Mouse (Mus musculus): ENCODE data around the gene Rbms1. TPM values are rescaled to one million over a fixed set of nuclear protein-coding genes. Genes with fewer than 3 reads are reported as not detected.

Gene Rbms1
- polyA plus RNA-seq, 1 experiment from 2014 or later = 117 TPM

GRCm38 (mm10) chr2:60940454-60940961 is 22.5 kb downstream of the Rbms1 start:
- Histone ChIP-seq H3K27ac (peak overlapping the region; percentile 81), H3K4me1 (peaks cover 12% of the 10 kb centered on the region; the same call in 1 of the 2 replicates), H3K27me3 (no peaks in the 10 kb centered on the region), H3K9ac (no peak overlapping the region), H3K36me3 (no peaks in the 10 kb centered on the region), H3K9me3 (no peaks in the 10 kb centered on the region), H3K4me3 (no peak overlapping the region), H3K4me2 (replicated peaks) (peak overlapping the region; percentile 31)
- WGBS = 30% methylated on average over 8 of the region's 8 CpGs
- ATAC-seq (ENCODE audit: insufficient number of reproducible peaks, insufficient read depth, low FRiP score, low TSS enrichment) = peak; percentile 87; the same call in 1 of the 2 replicates

- Histone ChIP-seq H3K36me3 (no peaks in the 10 kb centered on the region), H3K4me3 (no peak overlapping the region), H3K9ac (no peak overlapping the region), H3K4me1 (peaks cover 12% of the 10 kb centered on the region; the same call in 1 of the 2 replicates), H3K9me3 (no peaks in the 10 kb centered on the region), H3K27me3 (no peaks in the 10 kb centered on the region), H3K27ac (peak overlapping the region; percentile 81; the same call in 1 of the 2 replicates), H3K4me2 (replicated peaks) (peak overlapping the region; percentile 31)
- no peak for ATAC-seq (ENCODE audit: insufficient number of reproducible peaks, insufficient read depth, low FRiP score, low TSS enrichment)
- WGBS = 88% methylated on average over 2 of the region's 2 CpGs
Observed at GRCm38 (mm10) chr2:60939957-60940356, 23.0 kb downstream of the Rbms1 start.

GRCm38 (mm10) chr2:60936910-60937309 is 26.1 kb downstream of the Rbms1 start:
- H3K4me1 ChIP-seq = peaks cover 11% of the 10 kb centered on the region; the same call in 1 of the 2 replicates
- no peak overlapping the region for H3K9ac ChIP-seq
- H3K4me2 ChIP-seq (replicated peaks) = no peak overlapping the region
- H3K9me3 ChIP-seq = no peaks in the 10 kb centered on the region
- no peaks in the 10 kb centered on the region for H3K27me3 ChIP-seq
- no peak overlapping the region for H3K4me3 ChIP-seq
- ATAC-seq (ENCODE audit: insufficient number of reproducible peaks, insufficient read depth, low FRiP score, low TSS enrichment) = no peak
- no peaks in the 10 kb centered on the region for H3K36me3 ChIP-seq
- no peak overlapping the region for H3K27ac ChIP-seq
- 87% methylated on average over 14 of the region's 14 CpGs for WGBS

- Histone ChIP-seq H3K36me3 (no peaks in the 10 kb centered on the region), H3K27me3 (no peaks in the 10 kb centered on the region), H3K4me3 (no peak overlapping the region), H3K9ac (no peak overlapping the region), H3K9me3 (no peaks in the 10 kb centered on the region), H3K4me1 (peaks cover 7% of the 10 kb centered on the region; the same call in 1 of the 2 replicates), H3K4me2 (replicated peaks) (no peak overlapping the region), H3K27ac (no peak overlapping the region)
- 94% methylated on average over 5 of the region's 5 CpGs for WGBS
- no peak for ATAC-seq (ENCODE audit: insufficient number of reproducible peaks, insufficient read depth, low FRiP score, low TSS enrichment)
Observed at GRCm38 (mm10) chr2:60928948-60929347, 34.0 kb downstream of the Rbms1 start.

- Histone ChIP-seq H3K36me3 (no peaks in the 10 kb centered on the region), H3K27me3 (no peaks in the 10 kb centered on the region), H3K27ac (no peak overlapping the region), H3K9me3 (no peaks in the 10 kb centered on the region), H3K9ac (no peak overlapping the region), H3K4me2 (replicated peaks) (no peak overlapping the region), H3K4me1 (peaks cover 15% of the 10 kb centered on the region), H3K4me3 (no peak overlapping the region)
- no peak for ATAC-seq (ENCODE audit: insufficient number of reproducible peaks, insufficient read depth, low FRiP score, low TSS enrichment)
- 88% methylated on average over 8 of the region's 8 CpGs for WGBS
Observed at GRCm38 (mm10) chr2:60927906-60928775, 34.9 kb downstream of the Rbms1 start.

GRCm38 (mm10) chr2:60925063-60925462 is 37.9 kb downstream of the Rbms1 start:
- Histone ChIP-seq H3K36me3 (no peaks in the 10 kb centered on the region), H3K4me3 (no peak overlapping the region), H3K4me2 (replicated peaks) (no peak overlapping the region), H3K9ac (no peak overlapping the region), H3K27me3 (no peaks in the 10 kb centered on the region), H3K27ac (no peak overlapping the region), H3K4me1 (peaks cover 25% of the 10 kb centered on the region), H3K9me3 (no peaks in the 10 kb centered on the region)
- ATAC-seq (ENCODE audit: insufficient number of reproducible peaks, insufficient read depth, low FRiP score, low TSS enrichment) = no peak
- whole genome bisulfite sequencing = 62% methylated on average over 5 of the region's 5 CpGs

- 56% methylated on average over 11 of the region's 11 CpGs for WGBS
- Histone ChIP-seq H3K4me2 (replicated peaks) (no peak overlapping the region), H3K27me3 (no peaks in the 10 kb centered on the region), H3K4me3 (no peak overlapping the region), H3K27ac (no peak overlapping the region), H3K9me3 (no peaks in the 10 kb centered on the region), H3K36me3 (no peaks in the 10 kb centered on the region), H3K4me1 (peaks cover 25% of the 10 kb centered on the region), H3K9ac (no peak overlapping the region)
- ATAC-seq (ENCODE audit: insufficient number of reproducible peaks, insufficient read depth, low FRiP score, low TSS enrichment) = no peak
Observed at GRCm38 (mm10) chr2:60923756-60924544, 39.0 kb downstream of the Rbms1 start.

- peak overlapping the region; percentile 33; the same call in 1 of the 2 replicates for H3K27ac ChIP-seq
- 0 out of 2 replicates have a peak, but pooled peaks have one; percentile 69 for ATAC-seq (ENCODE audit: insufficient number of reproducible peaks, insufficient read depth, low FRiP score, low TSS enrichment)
- H3K4me1 ChIP-seq = peaks cover 30% of the 10 kb centered on the region
- H3K4me3 ChIP-seq = no peak overlapping the region
- H3K9ac ChIP-seq = no peak overlapping the region
- no peak overlapping the region for H3K4me2 ChIP-seq (replicated peaks)
- no peaks in the 10 kb centered on the region for H3K36me3 ChIP-seq
- H3K27me3 ChIP-seq = no peaks in the 10 kb centered on the region
- WGBS = 49% methylated on average over 6 of the region's 6 CpGs
- no peaks in the 10 kb centered on the region for H3K9me3 ChIP-seq
Observed at GRCm38 (mm10) chr2:60923111-60923510, 39.9 kb downstream of the Rbms1 start.

- no peaks in the 10 kb centered on the region for H3K36me3 ChIP-seq
- 48% methylated on average over 5 of the region's 5 CpGs for WGBS
- H3K9ac ChIP-seq = no peak overlapping the region
- H3K9me3 ChIP-seq = no peaks in the 10 kb centered on the region
- no peaks in the 10 kb centered on the region for H3K27me3 ChIP-seq
- peak overlapping the region; percentile 33; the same call in 1 of the 2 replicates for H3K27ac ChIP-seq
- ATAC-seq (ENCODE audit: insufficient number of reproducible peaks, insufficient read depth, low FRiP score, low TSS enrichment) = no peak
- peaks cover 30% of the 10 kb centered on the region for H3K4me1 ChIP-seq
- H3K4me3 ChIP-seq = no peak overlapping the region
- no peak overlapping the region for H3K4me2 ChIP-seq (replicated peaks)
Observed at GRCm38 (mm10) chr2:60922351-60922750, 40.6 kb downstream of the Rbms1 start.

- Histone ChIP-seq H3K27me3 (no peaks in the 10 kb centered on the region), H3K4me3 (no peak overlapping the region), H3K9ac (no peak overlapping the region), H3K4me1 (peaks cover 32% of the 10 kb centered on the region), H3K27ac (no peak overlapping the region), H3K36me3 (no peaks in the 10 kb centered on the region), H3K9me3 (no peaks in the 10 kb centered on the region), H3K4me2 (replicated peaks) (no peak overlapping the region)
- ATAC-seq (ENCODE audit: insufficient number of reproducible peaks, insufficient read depth, low FRiP score, low TSS enrichment) = no peak
- WGBS = 48% methylated on average over 3 of the region's 3 CpGs
Observed at GRCm38 (mm10) chr2:60920076-60920475, 42.9 kb downstream of the Rbms1 start.

GRCm38 (mm10) chr2:60918401-60918800 is 44.6 kb downstream of the Rbms1 start:
- no peak overlapping the region for H3K27ac ChIP-seq
- no peaks in the 10 kb centered on the region for H3K36me3 ChIP-seq
- no peak overlapping the region for H3K9ac ChIP-seq
- H3K27me3 ChIP-seq = no peaks in the 10 kb centered on the region
- 86% methylated on average over 7 of the region's 7 CpGs for WGBS
- peaks cover 27% of the 10 kb centered on the region for H3K4me1 ChIP-seq
- H3K4me3 ChIP-seq = no peak overlapping the region
- H3K4me2 ChIP-seq (replicated peaks) = no peak overlapping the region
- no peaks in the 10 kb centered on the region for H3K9me3 ChIP-seq
- no peak for ATAC-seq (ENCODE audit: insufficient number of reproducible peaks, insufficient read depth, low FRiP score, low TSS enrichment)
